11 mouse cellular contexts compared by ENCODE assay signal in genomic region chr1:168307275-168308182, GRCm38 (mm10).
DNase-seq lines count a peak whose midpoint lies in the region; ATAC-seq lines count a peak whose summit lies in the region.
"Had no signal": no experiment of that assay in that cellular context is flagged by ENCODE, and none has a peak within 500 bp of the region (broad histone marks: within the 10 kb centered on the region; RNA-seq: fewer than 3 reads in every experiment).

No protein-coding gene starts in this region.

- H3K4me2 ChIP-seq in midbrain, embryonic 11.5 days, result no peak overlapping the region
- H3K4me2 ChIP-seq in midbrain, embryonic 16.5 days (ENCODE audit: low read length), result no peak overlapping the region
- H3K4me2 ChIP-seq in intestine, embryonic 15.5 days (replicated peaks), result no peak overlapping the region
- no peak overlapping the region for H3K4me2 ChIP-seq in stomach, embryonic 16.5 days (ENCODE audit: low read depth, low read length)

- no peak overlapping the region for H3K9ac ChIP-seq in midbrain, embryonic 11.5 days (ENCODE audit: low read length)
- no peak overlapping the region for H3K9ac ChIP-seq in midbrain, embryonic 16.5 days (ENCODE audit: low read depth, low read length)
- H3K9ac ChIP-seq in intestine, embryonic 15.5 days, result no peak overlapping the region
- no peak overlapping the region for H3K9ac ChIP-seq in stomach, embryonic 16.5 days (ENCODE audit: low read length)

- H3K4me1 ChIP-seq in midbrain, embryonic 11.5 days (ENCODE audit: control insufficient read depth, insufficient read depth, low read length), result peaks cover 26% of the 10 kb centered on the region
- H3K4me1 ChIP-seq in midbrain, embryonic 16.5 days (ENCODE audit: control insufficient read depth, insufficient read depth, low read length), result peaks cover 23% of the 10 kb centered on the region
- H3K4me1 ChIP-seq in intestine, embryonic 15.5 days (replicated peaks), result 0 out of 2 replicates have a peak, but pooled peaks cover 9% of the 10 kb centered on the region
- H3K4me1 ChIP-seq in stomach, embryonic 16.5 days (ENCODE audit: control insufficient read depth, insufficient read depth, low read length), result peaks cover 22% of the 10 kb centered on the region

- no peak overlapping the region for H3K4me3 ChIP-seq in midbrain, embryonic 11.5 days (ENCODE audit: low read depth, low read length)
- H3K4me3 ChIP-seq in midbrain, embryonic 16.5 days (ENCODE audit: low read depth, low read length), result no peak overlapping the region
- H3K4me3 ChIP-seq in intestine, embryonic 15.5 days (replicated peaks), result no peak overlapping the region
- H3K4me3 ChIP-seq in stomach, embryonic 16.5 days (replicated peaks; ENCODE audit: low read length), result no peak overlapping the region

- 69% methylated on average over 14 of the region's 14 CpGs for WGBS in midbrain, embryonic 11.5 days
- 51% methylated on average over 14 of the region's 14 CpGs for WGBS in midbrain, embryonic 16.5 days
- WGBS in intestine, embryonic 15.5 days, result 66% methylated on average over 14 of the region's 14 CpGs
- WGBS in stomach, embryonic 16.5 days, result 57% methylated on average over 14 of the region's 14 CpGs

- H3K36me3 ChIP-seq in midbrain, embryonic 11.5 days (ENCODE audit: control insufficient read depth, insufficient read depth, low read length), result no peaks in the 10 kb centered on the region
- no peaks in the 10 kb centered on the region for H3K36me3 ChIP-seq in midbrain, embryonic 16.5 days (ENCODE audit: control insufficient read depth, insufficient read depth, low read length)
- H3K36me3 ChIP-seq in intestine, embryonic 15.5 days, result no peaks in the 10 kb centered on the region
- H3K36me3 ChIP-seq in stomach, embryonic 16.5 days (ENCODE audit: control insufficient read depth, insufficient read depth, low read length), result no peaks in the 10 kb centered on the region

- no peak overlapping the region; the same call in 1 of the 2 replicates for H3K27ac ChIP-seq in midbrain, embryonic 11.5 days (ENCODE audit: low read depth, low read length)
- H3K27ac ChIP-seq in midbrain, embryonic 16.5 days (ENCODE audit: low read length), result no peak overlapping the region
- H3K27ac ChIP-seq in intestine, embryonic 15.5 days, result no peak overlapping the region
- H3K27ac ChIP-seq in stomach, embryonic 16.5 days (ENCODE audit: low read length), result peak overlapping the region; percentile 82

- peak; percentile 43; the same call in 1 of the 2 replicates for ATAC-seq in midbrain, embryonic 11.5 days (ENCODE audit: low FRiP score)
- ATAC-seq in midbrain, embryonic 16.5 days, result no peak
- peak; percentile 51; the same call in 1 of the 2 replicates for ATAC-seq in intestine, embryonic 15.5 days
- ATAC-seq in stomach, embryonic 16.5 days (ENCODE audit: insufficient read depth, low FRiP score), result peak; percentile 79
- no peak for ATAC-seq in frontal cortex, adult (ENCODE audit: low TSS enrichment)

- no peaks in the 10 kb centered on the region for H3K27me3 ChIP-seq in midbrain, embryonic 11.5 days (ENCODE audit: control insufficient read depth, insufficient read depth, low read length)
- H3K27me3 ChIP-seq in midbrain, embryonic 16.5 days (ENCODE audit: control insufficient read depth, insufficient read depth, low read depth, low read length), result no peaks in the 10 kb centered on the region
- H3K27me3 ChIP-seq in intestine, embryonic 15.5 days (replicated peaks), result no peaks in the 10 kb centered on the region
- no peaks in the 10 kb centered on the region for H3K27me3 ChIP-seq in stomach, embryonic 16.5 days (ENCODE audit: control insufficient read depth, insufficient read depth, low read length)

- peak; percentile 24 for DNase-seq in cerebellum, adult 9-11 months
- DNase-seq in cerebellum, postnatal 10 days, result no peak
- DNase-seq in midbrain, embryonic 11.5 days (ENCODE audit: low spot score, missing footprints), result no peak
- no peak for DNase-seq in retina, embryonic 14.5 days (ENCODE audit: low spot score)
- DNase-seq: adrenal gland, adult 8-10 months; cerebellum, adult 9-10 months; lung, postnatal 36 days had no signal

- H3K9me3 ChIP-seq in midbrain, embryonic 11.5 days (ENCODE audit: control insufficient read depth, low read length), result no peaks in the 10 kb centered on the region
- no peaks in the 10 kb centered on the region for H3K9me3 ChIP-seq in midbrain, embryonic 16.5 days (replicated peaks; ENCODE audit: control insufficient read depth, low read length, poor library complexity, severe bottlenecking)
- no peaks in the 10 kb centered on the region for H3K9me3 ChIP-seq in intestine, embryonic 15.5 days
- H3K9me3 ChIP-seq in stomach, embryonic 16.5 days (replicated peaks; ENCODE audit: control insufficient read depth, low read length), result no peaks in the 10 kb centered on the region

Comparison
In these comparisons a context has a peak if more than half of its experiments do, and no peak if none do; other contexts are left out.
1. ATAC-seq: peak in midbrain, embryonic 11.5 days (single experiment), intestine, embryonic 15.5 days (single experiment) and stomach, embryonic 16.5 days (single experiment); none in midbrain, embryonic 16.5 days (single experiment) and frontal cortex, adult (single experiment).